Mouse (Mus musculus): ENCODE results near the gene Sphk2. TPM values are rescaled to one million over a fixed set of nuclear protein-coding genes. Genes with fewer than 3 reads are reported as not detected.
A peak's percentile ranks its signal among the peaks of the same experiment; 100 is the strongest.

Sphk2 gene
- total RNA-seq (2021) = 10 to 100 TPM; 17.4 to 20.1 TPM

GRCm38 (mm10) chr7:45717918-45718297 is at the start of gene Sphk2:
Gene Sphk2 (minus strand): TSS chr7:45718002.
- intact Hi-C loops (cut with DNase I) = loop anchor here (5.0 kb wide), 1 partner anchor 204 kb away; the partner anchor contains the start of genes Ccdc114 and Emp3
- peak; percentile 98 to 99 for DNase-seq

- DNase-seq = no peak
- intact Hi-C loops (cut with DNase I) = no loop called here
These were observed 49.7 kb upstream of the Sphk2 start for GRCm38 (mm10) chr7:45767500-45767899.

- intact Hi-C loops (cut with DNase I) = no loop called here
- DNase-seq = no peak
These were observed 49.0 kb upstream of the Sphk2 start for GRCm38 (mm10) chr7:45766764-45767163.

- intact Hi-C loops (cut with DNase I) = no loop called here
- DNase-seq = no peak
These were observed 48.2 kb upstream of the Sphk2 start for GRCm38 (mm10) chr7:45765995-45766394.

- no peak for DNase-seq
- intact Hi-C loops (cut with DNase I) = no loop called here
These were observed 42.3 kb upstream of the Sphk2 start for GRCm38 (mm10) chr7:45760151-45760550.

GRCm38 (mm10) chr7:45759400-45759799 is 41.6 kb upstream of the Sphk2 start:
- intact Hi-C loops (cut with DNase I) = no loop called here
- no peak for DNase-seq

GRCm38 (mm10) chr7:45755703-45756102 is 37.9 kb upstream of the Sphk2 start:
- intact Hi-C loops (cut with DNase I) = no loop called here
- DNase-seq = no peak

GRCm38 (mm10) chr7:45750162-45750561 is 32.4 kb upstream of the Sphk2 start:
- no peak for DNase-seq
- intact Hi-C loops (cut with DNase I) = no loop called here

- DNase-seq = no peak
- intact Hi-C loops (cut with DNase I) = no loop called here
These were observed 31.6 kb upstream of the Sphk2 start for GRCm38 (mm10) chr7:45749401-45749800.

GRCm38 (mm10) chr7:45748110-45748509 is 30.3 kb upstream of the Sphk2 start:
- no peak for DNase-seq
- intact Hi-C loops (cut with DNase I) = no loop called here

- intact Hi-C loops (cut with DNase I) = no loop called here
- DNase-seq = no peak
These were observed 29.6 kb upstream of the Sphk2 start for GRCm38 (mm10) chr7:45747450-45747849.

GRCm38 (mm10) chr7:45746518-45746917 is 28.7 kb upstream of the Sphk2 start:
- no peak for DNase-seq
- intact Hi-C loops (cut with DNase I) = no loop called here

- intact Hi-C loops (cut with DNase I) = no loop called here
- DNase-seq = peak; percentile 58 to 85
These were observed 26.6 kb upstream of the Sphk2 start for GRCm38 (mm10) chr7:45744387-45744786.

GRCm38 (mm10) chr7:45742338-45742737 is 24.5 kb upstream of the Sphk2 start:
- intact Hi-C loops (cut with DNase I) = no loop called here

GRCm38 (mm10) chr7:45741777-45742176 is 24.0 kb upstream of the Sphk2 start:
- intact Hi-C loops (cut with DNase I) = no loop called here
- DNase-seq = no peak

More at GRCm38 (mm10) chr7:45742338-45742737, 24.5 kb upstream of the Sphk2 start:
- DNase-seq = no peak

- intact Hi-C loops (cut with DNase I) = no loop called here
- DNase-seq = no peak
These were observed 23.5 kb upstream of the Sphk2 start for GRCm38 (mm10) chr7:45741308-45741707.

GRCm38 (mm10) chr7:45739820-45740219 is 22.0 kb upstream of the Sphk2 start:
- intact Hi-C loops (cut with DNase I) = loop anchor here (1.0 kb wide), 3 partner anchors 61 to 269 kb away; no protein-coding TSS in a partner anchor

GRCm38 (mm10) chr7:45739162-45739763 is 21.5 kb upstream of the Sphk2 start:
- DNase-seq = peak; percentile 84 to 94
- intact Hi-C loops (cut with DNase I) = loop anchor here (1.0 kb wide), 3 partner anchors 62 to 270 kb away; no protein-coding TSS in a partner anchor

More at GRCm38 (mm10) chr7:45739820-45740219, 22.0 kb upstream of the Sphk2 start:
- no peak for DNase-seq

- no peak for DNase-seq
- intact Hi-C loops (cut with DNase I) = no loop called here
These were observed 15.7 kb upstream of the Sphk2 start for GRCm38 (mm10) chr7:45733477-45733876.

GRCm38 (mm10) chr7:45730727-45731431 is 13.1 kb upstream of the Sphk2 start:
- intact Hi-C loops (cut with DNase I) = no loop called here
- peak in 1 of 2 experiments; percentile 53 for DNase-seq

- intact Hi-C loops (cut with DNase I) = no loop called here
- DNase-seq = no peak
These were observed 9.8 kb upstream of the Sphk2 start for GRCm38 (mm10) chr7:45727625-45728024.

- no peak for DNase-seq
- intact Hi-C loops (cut with DNase I) = no loop called here
These were observed 8.6 kb upstream of the Sphk2 start for GRCm38 (mm10) chr7:45726419-45726818.
